Mouse (Mus musculus) megakaryocyte, adult 5-6 weeks (primary cell): ENCODE measurements around the gene Gimap1. TPM values are rescaled to one million over a fixed set of nuclear protein-coding genes. Genes with fewer than 3 reads are reported as not detected.
A peak's percentile ranks its signal among the peaks of the same experiment; 100 is the strongest.

Experiments
- ATAC-seq: 2 replicates; pipeline ENCODE4 v1.8.0; 2016; ENCODE audit warnings: mild to moderate bottlenecking, inconsistent platforms; ENCODE audit not compliant: poor library complexity, severe bottlenecking
- total RNA-seq, 2 experiments: library from RNA; stranded (forward) in 1 of 2; stranded (reverse) in 1 of 2; fragments of 153-499, 151-499 nt in 1 of 2; fragments of 221-1000, 200-1000 nt in 1 of 2; gene quantifications; 2 replicates each; pipeline versions ENCODE4 v1.2.3 to v1.2.4; 2015 to 2017

Gimap1 gene
- total RNA-seq (2015): 5.0 and 5.8 TPM in 2 replicates
- total RNA-seq (2017): 5.3 and 14.2 TPM in 2 replicates

- ATAC-seq: peak; percentile 64
Measured at GRCm38 (mm10) chr6:48738961-48739779, at the start of gene Gimap1. TSS of gene Gimap1 (plus strand) at chr6:48739054.

GRCm38 (mm10) chr6:48689320-48689719, 49.5 kb upstream of the Gimap1 start:
- no peak for ATAC-seq

- no peak for ATAC-seq
Measured at GRCm38 (mm10) chr6:48692962-48693361, 45.9 kb upstream of the Gimap1 start.

GRCm38 (mm10) chr6:48696830-48697554, 41.9 kb upstream of the Gimap1 start:
- no peak for ATAC-seq

GRCm38 (mm10) chr6:48697555-48697930, 41.3 kb upstream of the Gimap1 start:
- ATAC-seq: no peak

- ATAC-seq: no peak
Measured at GRCm38 (mm10) chr6:48698066-48698856, 40.6 kb upstream of the Gimap1 start.

GRCm38 (mm10) chr6:48698888-48699287, 40.0 kb upstream of the Gimap1 start:
- ATAC-seq: peak; percentile 78

GRCm38 (mm10) chr6:48700251-48701075, 38.4 kb upstream of the Gimap1 start:
- peak; percentile 38; the same call in 1 of the 2 replicates for ATAC-seq

GRCm38 (mm10) chr6:48702146-48702545, 36.7 kb upstream of the Gimap1 start:
- ATAC-seq: no peak

GRCm38 (mm10) chr6:48702601-48703000, 36.3 kb upstream of the Gimap1 start:
- ATAC-seq: no peak

GRCm38 (mm10) chr6:48704146-48704545, 34.7 kb upstream of the Gimap1 start:
- ATAC-seq: no peak

- ATAC-seq: no peak
Measured at GRCm38 (mm10) chr6:48706130-48706529, 32.7 kb upstream of the Gimap1 start.

- peak; percentile 80 for ATAC-seq
Measured at GRCm38 (mm10) chr6:48718455-48718854, 20.4 kb upstream of the Gimap1 start, which contains the start of the genes Gm28053 and Gimap7. TSS of gene Gm28053 (plus strand) at chr6:48718607. TSS of gene Gimap7 (plus strand) at chr6:48718621.

GRCm38 (mm10) chr6:48720326-48720725, 18.5 kb upstream of the Gimap1 start:
- no peak for ATAC-seq

- ATAC-seq: peak; percentile 20; the same call in 1 of the 2 replicates
Measured at GRCm38 (mm10) chr6:48723468-48723867, 15.4 kb upstream of the Gimap1 start.

- ATAC-seq: peak; percentile 49
Measured at GRCm38 (mm10) chr6:48725476-48725875, 13.4 kb upstream of the Gimap1 start.

- ATAC-seq: peak; percentile 36
Measured at GRCm38 (mm10) chr6:48727761-48728160, 11.1 kb upstream of the Gimap1 start.

GRCm38 (mm10) chr6:48732864-48733304, 6.0 kb upstream of the Gimap1 start:
- ATAC-seq: peak; percentile 68

GRCm38 (mm10) chr6:48733660-48734059, 5.2 kb upstream of the Gimap1 start:
- ATAC-seq: no peak

- peak; percentile 31; the same call in 1 of the 2 replicates for ATAC-seq
Measured at GRCm38 (mm10) chr6:48737053-48737452, 1.8 kb upstream of the Gimap1 start.
